Mouse (Mus musculus): ENCODE data around the gene Rhox1. TPM values are rescaled to one million over a fixed set of nuclear protein-coding genes. Genes with fewer than 3 reads are reported as not detected.
"Not testable (repeated sequence)": the region's sequence is repeated elsewhere in the genome, so short reads cannot be mapped to it uniquely, and the experiment has no call there.

Rhox1 gene
- polyA plus RNA-seq (2016; fragmentation: Nextera tagmentation; extraction: Ambion mirVana) = not detected in 2 replicates

- not testable (repeated sequence) for H3K9me3 ChIP-seq (replicated peaks); H3K4me1 ChIP-seq; DNase-seq (ENCODE audit: low spot score); H3K4me3 ChIP-seq; H3K27ac ChIP-seq; H3K27me3 ChIP-seq (ENCODE audit: low read depth, poor library complexity, severe bottlenecking); H3K36me3 ChIP-seq
- 64% methylated on average over 1 of the region's 1 CpGs for WGBS
Observed at GRCm38 (mm10) chrX:37222158-37222557, at the start of gene Rhox1. TSS of gene Rhox1 (minus strand) at chrX:37222258.

DNA sequence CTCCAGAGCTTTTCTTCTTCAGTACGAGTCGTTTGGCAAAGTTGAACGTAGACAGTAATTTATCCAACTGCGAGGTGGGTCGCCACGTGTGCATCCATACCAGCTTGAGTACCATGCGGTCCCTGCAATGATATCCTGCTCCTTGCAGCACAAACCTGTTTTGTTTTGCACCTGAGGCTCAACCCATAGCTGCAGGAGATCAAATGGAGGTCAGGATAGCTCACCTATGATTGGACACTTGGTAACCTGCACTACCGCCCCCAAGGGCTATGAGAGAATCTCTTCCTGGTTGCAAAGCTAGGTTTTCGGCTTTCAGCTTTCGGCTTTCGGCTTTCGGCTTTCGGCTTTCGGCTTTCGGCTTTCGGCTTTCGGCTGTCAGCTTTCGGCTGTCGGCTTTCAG lies 43.0 kb upstream of the Rhox1 start, which contains the start of gene Rhox4a:
TSS of gene Rhox4a (plus strand) at position 301 of the 400 bp plus-strand sequence.
- 97% methylated on average over 11 of the region's 19 CpGs for WGBS
- not testable (repeated sequence) for H3K36me3 ChIP-seq; H3K4me1 ChIP-seq; H3K27me3 ChIP-seq (ENCODE audit: low read depth, poor library complexity, severe bottlenecking); H3K27ac ChIP-seq; H3K4me3 ChIP-seq; H3K9me3 ChIP-seq (replicated peaks); DNase-seq (ENCODE audit: low spot score)

GRCm38 (mm10) chrX:37249619-37250018 lies 27.6 kb upstream of the Rhox1 start, which contains the start of gene Rhox3a:
TSS of gene Rhox3a (plus strand) at chrX:37249919.
- H3K27ac ChIP-seq; DNase-seq (ENCODE audit: low spot score); H3K27me3 ChIP-seq (ENCODE audit: low read depth, poor library complexity, severe bottlenecking); H3K4me3 ChIP-seq; H3K4me1 ChIP-seq; H3K36me3 ChIP-seq; H3K9me3 ChIP-seq (replicated peaks): not testable (repeated sequence)
- WGBS = 87% methylated on average over 1 of the region's 3 CpGs

DNA sequence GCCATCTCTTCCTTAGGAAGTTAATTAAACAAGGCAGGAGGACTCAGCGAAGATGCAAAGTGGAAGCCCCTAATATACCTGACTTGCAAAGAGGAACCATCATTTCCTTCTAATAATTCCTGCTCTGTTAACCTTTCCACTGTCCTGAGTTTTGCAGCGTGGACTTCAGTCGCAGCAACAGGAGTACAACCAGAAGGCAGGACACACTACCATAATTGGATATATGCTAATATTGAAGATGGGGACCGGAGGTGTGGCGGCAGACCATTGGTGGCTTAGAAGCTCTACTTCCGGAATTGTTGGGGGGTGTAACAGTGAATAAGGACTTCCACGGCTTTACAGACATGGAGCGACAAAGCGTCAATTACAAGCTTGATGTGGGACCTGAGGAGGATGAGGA lies 22.6 kb upstream of the Rhox1 start, which contains the start of gene Rhox2a:
TSS of gene Rhox2a (plus strand) at position 301 of the 400 bp plus-strand sequence.
- not testable (repeated sequence) for DNase-seq (ENCODE audit: low spot score); H3K36me3 ChIP-seq; H3K4me3 ChIP-seq; H3K4me1 ChIP-seq; H3K27me3 ChIP-seq (ENCODE audit: low read depth, poor library complexity, severe bottlenecking); H3K27ac ChIP-seq; H3K9me3 ChIP-seq (replicated peaks)
- 100% methylated on average over 2 of the region's 9 CpGs for WGBS

- H3K4me3 ChIP-seq = no peak within 1 kb of the TSS
- no peak within 1 kb of the TSS for H3K27ac ChIP-seq
- no peaks in the 10 kb centered on the region for H3K4me1 ChIP-seq
- DNase-seq (ENCODE audit: low spot score) = no peak
- no peaks in the 10 kb centered on the region for H3K27me3 ChIP-seq (ENCODE audit: low read depth, poor library complexity, severe bottlenecking)
- WGBS = 88% methylated on average over 10 of the region's 10 CpGs
- H3K9me3 ChIP-seq (replicated peaks) = no peaks in the 10 kb centered on the region
- H3K36me3 ChIP-seq = no peaks in the 10 kb centered on the region
Observed at GRCm38 (mm10) chrX:37210941-37211340, 11.1 kb downstream of the Rhox1 start, which contains the start of gene Gm9. TSS of gene Gm9 (minus strand) at chrX:37211041.

GRCm38 (mm10) chrX:37198676-37199075 lies 23.4 kb downstream of the Rhox1 start:
- 60% methylated on average over 8 of the region's 8 CpGs for WGBS
- DNase-seq (ENCODE audit: low spot score) = no peak

DNA sequence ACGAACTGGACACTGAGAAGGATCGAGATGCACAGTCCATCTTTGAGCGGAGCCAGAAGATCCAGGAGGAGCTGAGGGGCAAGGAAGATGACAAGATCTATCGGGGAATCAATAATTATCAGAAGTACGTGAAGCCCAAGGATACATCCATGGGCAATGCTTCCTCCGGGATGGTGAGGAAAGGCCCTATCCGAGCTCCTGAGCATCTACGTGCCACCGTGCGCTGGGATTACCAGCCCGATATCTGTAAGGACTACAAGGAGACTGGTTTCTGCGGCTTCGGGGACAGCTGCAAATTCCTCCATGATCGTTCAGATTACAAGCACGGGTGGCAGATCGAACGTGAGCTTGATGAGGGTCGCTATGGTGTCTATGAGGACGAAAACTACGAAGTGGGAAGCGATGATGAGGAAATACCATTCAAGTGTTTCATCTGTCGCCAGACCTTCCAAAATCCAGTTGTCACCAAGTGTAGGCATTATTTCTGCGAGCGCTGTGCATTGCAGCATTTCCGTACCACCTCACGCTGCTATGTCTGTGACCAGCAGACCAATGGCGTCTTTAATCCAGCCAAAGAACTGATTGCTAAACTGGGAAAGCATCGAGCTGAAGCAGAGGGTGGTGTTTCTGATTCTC lies 30.2 kb downstream of the Rhox1 start:
- Histone ChIP-seq H3K9me3 (replicated peaks) (no peaks in the 10 kb centered on the region), H3K4me3 (peak overlapping the region; percentile 63), H3K36me3 (0 out of 2 replicates have a peak, but pooled peaks cover 5% of the 10 kb centered on the region), H3K27me3 (ENCODE audit: low read depth, poor library complexity, severe bottlenecking) (no peaks in the 10 kb centered on the region), H3K27ac (peak overlapping the region; percentile 81), H3K4me1 (no peaks in the 10 kb centered on the region)
- no peak for DNase-seq (ENCODE audit: low spot score)
- WGBS = 25% methylated on average over 28 of the region's 28 CpGs

More at GRCm38 (mm10) chrX:37198676-37199075, 23.4 kb downstream of the Rhox1 start:
- Histone ChIP-seq H3K4me3 (no peak overlapping the region), H3K27ac (no peak overlapping the region), H3K36me3 (no peaks in the 10 kb centered on the region), H3K27me3 (ENCODE audit: low read depth, poor library complexity, severe bottlenecking) (no peaks in the 10 kb centered on the region), H3K9me3 (replicated peaks) (no peaks in the 10 kb centered on the region), H3K4me1 (no peaks in the 10 kb centered on the region)

DNA sequence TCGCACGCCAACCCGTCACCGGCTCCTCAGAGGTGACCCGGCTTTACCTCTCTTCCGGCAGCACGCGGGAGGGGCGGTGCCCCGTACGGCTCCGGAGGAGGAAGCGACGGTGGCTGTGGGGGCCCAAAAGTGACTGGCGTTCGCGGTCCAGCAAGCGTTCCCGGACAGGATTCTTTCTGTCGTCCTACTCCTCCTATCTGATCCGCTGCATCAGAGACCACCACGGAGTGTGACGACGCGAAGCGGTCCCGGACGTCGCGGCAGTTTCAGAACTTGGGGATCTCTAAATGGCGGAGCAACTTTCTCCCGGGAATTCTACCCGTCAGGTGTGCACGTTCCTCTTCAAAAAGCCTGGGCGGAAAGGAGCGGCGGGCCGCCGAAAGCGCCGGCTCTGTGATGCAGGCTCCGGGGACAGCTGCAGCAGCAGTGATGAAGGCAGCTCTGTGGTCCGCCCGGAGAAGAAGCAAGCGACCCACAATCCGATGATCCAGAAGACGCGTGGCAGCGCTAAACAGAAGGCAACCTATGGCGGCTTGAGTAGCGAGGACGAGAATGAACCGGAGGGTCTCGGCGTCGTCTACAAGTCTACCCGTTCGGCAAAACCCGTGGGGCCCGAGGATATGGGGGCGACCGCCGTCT lies 30.8 kb downstream of the Rhox1 start, which contains the start of the genes Ndufa1 and Rnf113a1:
TSS of gene Ndufa1 (minus strand) at position 59 of the 639 bp plus-strand sequence.
TSS of gene Rnf113a1 (plus strand) at position 141 of the 639 bp plus-strand sequence.
- 11% methylated on average over 63 of the region's 63 CpGs for WGBS
- Histone ChIP-seq H3K4me3 (peak within 1 kb of the TSS; percentile 63), H3K36me3 (0 out of 2 replicates have a peak, but pooled peaks cover 5% of the 10 kb centered on the region), H3K9me3 (replicated peaks) (no peaks in the 10 kb centered on the region), H3K27me3 (ENCODE audit: low read depth, poor library complexity, severe bottlenecking) (no peaks in the 10 kb centered on the region), H3K27ac (peak within 1 kb of the TSS; percentile 81), H3K4me1 (no peaks in the 10 kb centered on the region)
- peak; percentile 80 for DNase-seq (ENCODE audit: low spot score)

DNA sequence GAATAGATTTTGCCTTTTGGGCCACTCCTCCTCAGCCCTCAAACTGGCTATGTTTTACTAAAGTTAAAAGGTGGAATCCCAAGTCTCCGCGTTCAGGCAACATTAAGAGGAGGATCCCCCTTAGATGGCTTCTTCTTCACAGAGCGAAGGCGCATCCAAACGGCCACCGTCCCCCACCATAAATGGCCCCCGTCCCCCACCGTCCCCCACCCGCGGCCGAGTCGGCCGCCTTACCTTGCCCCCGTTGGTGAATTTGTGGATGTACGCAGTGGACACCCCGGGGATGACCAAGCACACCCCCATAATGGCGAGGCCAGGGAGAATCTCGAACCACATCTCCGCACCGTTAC lies 31.3 kb downstream of the Rhox1 start:
- 17% methylated on average over 18 of the region's 20 CpGs for WGBS
- H3K9me3 ChIP-seq (replicated peaks) = no peaks in the 10 kb centered on the region
- peak overlapping the region; percentile 81 for H3K27ac ChIP-seq
- no peaks in the 10 kb centered on the region for H3K27me3 ChIP-seq (ENCODE audit: low read depth, poor library complexity, severe bottlenecking)
- DNase-seq (ENCODE audit: low spot score) = no peak
- H3K4me3 ChIP-seq = peak overlapping the region; percentile 63
- H3K4me1 ChIP-seq = no peaks in the 10 kb centered on the region
- H3K36me3 ChIP-seq = 0 out of 2 replicates have a peak, but pooled peaks cover 5% of the 10 kb centered on the region

- WGBS = 77% methylated on average over 8 of the region's 8 CpGs
- not testable (repeated sequence) for H3K27ac ChIP-seq; DNase-seq (ENCODE audit: low spot score); H3K36me3 ChIP-seq; H3K4me3 ChIP-seq; H3K4me1 ChIP-seq; H3K27me3 ChIP-seq (ENCODE audit: low read depth, poor library complexity, severe bottlenecking); H3K9me3 ChIP-seq (replicated peaks)
Observed at GRCm38 (mm10) chrX:37184401-37184800, 37.7 kb downstream of the Rhox1 start.

DNA sequence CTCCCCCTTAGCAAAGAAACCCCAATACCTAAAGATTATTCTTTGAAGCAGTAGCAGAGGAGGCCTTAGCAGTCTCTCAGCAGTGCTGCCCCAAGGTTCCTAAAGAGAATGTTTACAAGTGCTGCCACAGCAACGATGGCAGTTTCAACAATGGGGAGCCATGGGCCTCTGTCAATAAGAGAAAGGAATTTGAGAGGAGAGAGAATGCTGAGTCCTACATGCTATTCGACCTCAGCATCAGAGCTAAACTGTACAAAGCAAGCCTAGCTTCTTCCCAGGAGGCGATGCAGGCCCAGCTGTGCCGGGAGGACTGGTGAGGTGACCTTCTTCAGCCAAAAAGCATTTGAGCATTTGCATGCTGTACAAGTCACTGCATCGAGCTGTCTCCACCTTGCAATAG lies 53.3 kb downstream of the Rhox1 start, which contains the start of gene Akap14:
TSS of gene Akap14 (minus strand) at position 101 of the 400 bp plus-strand sequence.
- no peak for DNase-seq (ENCODE audit: low spot score)
- 54% methylated on average over 5 of the region's 5 CpGs for WGBS
- no peak within 1 kb of the TSS for H3K4me3 ChIP-seq
- H3K27ac ChIP-seq = no peak within 1 kb of the TSS
- no peaks in the 10 kb centered on the region for H3K36me3 ChIP-seq
- no peaks in the 10 kb centered on the region for H3K9me3 ChIP-seq (replicated peaks)
- no peaks in the 10 kb centered on the region for H3K27me3 ChIP-seq (ENCODE audit: low read depth, poor library complexity, severe bottlenecking)
- no peaks in the 10 kb centered on the region for H3K4me1 ChIP-seq

DNA sequence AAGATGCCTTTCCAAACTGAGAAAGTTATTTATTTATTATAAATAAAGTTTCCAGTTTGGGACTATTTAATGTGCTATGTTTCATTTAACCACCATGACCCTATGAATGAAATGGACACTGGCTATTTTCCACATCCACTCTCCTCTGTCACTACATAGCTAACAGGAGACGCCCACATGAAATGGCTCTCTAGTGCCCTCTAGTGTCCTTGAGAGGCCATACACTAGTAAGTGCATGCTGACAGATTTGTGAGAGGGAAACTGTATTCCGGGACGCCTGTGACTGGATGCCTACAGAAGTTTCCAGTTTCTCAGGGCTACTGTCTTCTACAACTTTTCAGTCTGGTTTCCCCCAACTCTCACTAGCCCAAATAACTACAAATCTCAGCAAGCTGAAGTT lies 55.0 kb downstream of the Rhox1 start:
- no peaks in the 10 kb centered on the region for H3K4me1 ChIP-seq
- no peaks in the 10 kb centered on the region for H3K9me3 ChIP-seq (replicated peaks)
- 29% methylated on average over 3 of the region's 3 CpGs for WGBS
- H3K36me3 ChIP-seq = no peaks in the 10 kb centered on the region
- H3K4me3 ChIP-seq = no peak overlapping the region
- peaks cover 5% of the 10 kb centered on the region; the same call in 1 of the 2 replicates for H3K27me3 ChIP-seq (ENCODE audit: low read depth, poor library complexity, severe bottlenecking)
- H3K27ac ChIP-seq = no peak overlapping the region
- no peak for DNase-seq (ENCODE audit: low spot score)
